In the genomic region with DNA sequence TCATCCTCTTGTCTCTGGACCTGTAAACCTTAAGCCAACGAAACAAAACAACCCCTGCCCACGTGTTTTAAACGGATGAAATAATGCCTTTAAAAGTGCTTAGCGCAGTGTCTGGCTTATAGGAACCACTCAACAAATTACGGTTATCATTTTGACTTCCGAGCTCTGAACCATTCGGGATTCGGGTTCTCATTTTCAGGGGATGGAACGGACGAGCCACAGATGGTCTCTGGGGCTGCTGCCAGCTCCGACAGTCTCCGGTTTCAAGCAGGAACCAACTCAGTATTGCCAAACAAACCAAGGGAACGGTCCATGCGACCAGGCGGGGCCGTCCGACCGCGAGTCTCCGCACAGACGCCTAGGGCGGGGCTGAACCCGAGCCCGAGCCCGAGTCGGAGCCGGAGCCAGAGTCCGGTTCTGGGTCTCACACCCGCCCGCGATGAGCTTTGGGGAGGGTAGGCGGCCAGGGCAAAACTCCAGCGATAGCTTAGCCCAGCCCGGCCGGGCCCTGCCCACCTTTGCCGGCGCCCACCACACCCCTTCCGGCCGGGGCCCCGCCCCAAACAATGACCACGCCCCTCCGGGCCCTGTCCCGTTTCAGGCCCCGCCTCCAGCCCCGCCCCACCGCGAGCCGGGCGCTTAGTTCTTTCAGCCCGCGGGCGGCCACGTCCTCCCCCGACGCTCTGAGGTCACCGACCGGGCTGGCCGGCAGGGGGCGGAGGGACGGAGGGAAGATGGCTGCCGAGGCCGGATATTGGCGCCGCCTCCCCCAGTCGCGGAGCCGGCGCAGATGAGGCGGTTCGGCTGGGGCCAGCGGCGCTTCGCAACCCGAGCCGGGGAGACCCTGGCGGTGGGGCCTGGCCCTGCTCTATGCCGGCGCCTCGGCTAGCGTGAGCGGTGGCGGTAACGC, we compare ENCODE assay signal across 8 mouse cellular contexts. TPM values are rescaled to one million over a fixed set of nuclear protein-coding genes. Genes with fewer than 3 reads are reported as not detected.
DNase-seq lines count a peak whose midpoint lies in the region; ATAC-seq lines count a peak whose summit lies in the region.

A gene (plus strand): TSS at position 657 of the 910 bp plus-strand sequence.

- peak within 1 kb of the TSS; percentile 56 for H3K4me2 ChIP-seq in hindbrain, embryonic 11.5 days (replicated peaks; ENCODE audit: low read depth, low read length)

- no peaks in the 10 kb centered on the region for H3K27me3 ChIP-seq in hindbrain, embryonic 11.5 days (ENCODE audit: control insufficient read depth, insufficient read depth, low read length)

- peak within 1 kb of the TSS; percentile 99 for H3K27ac ChIP-seq in hindbrain, embryonic 11.5 days (ENCODE audit: low read depth, low read length)

- peak; percentile 97 for DNase-seq in MN1 (ENCODE audit: low spot score)
- peak; percentile 97 for DNase-seq in cerebellum, adult 9-10 months
- peak; percentile 79 to 94 for DNase-seq in frontal cortex, adult 2 months (ENCODE audit: extremely low spot score in 1 of 2, low spot score in 1 of 2)
- peak; percentile 100 for DNase-seq in hindbrain, embryonic 11.5 days (ENCODE audit: low spot score)
- peak; percentile 93 to 96 for DNase-seq in layer of hippocampus, postnatal 14 days (ENCODE audit: low spot score in 2 of 2)
- DNase-seq in lung, postnatal 14 days, result peak; percentile 100
- peak; percentile 93 for DNase-seq in retina, adult 2 months (ENCODE audit: low read depth, low spot score)
- peak; percentile 98 to 99 for DNase-seq in thymus, postnatal 36 days

- H3K4me3 ChIP-seq in hindbrain, embryonic 11.5 days (ENCODE audit: low read depth, low read length), result peak within 1 kb of the TSS; percentile 95

- peak; percentile 95 for ATAC-seq in hindbrain, embryonic 11.5 days (ENCODE audit: low FRiP score)

- WGBS in hindbrain, embryonic 11.5 days, result under 1% methylated on average over 76 of the region's 83 CpGs

- H3K9ac ChIP-seq in hindbrain, embryonic 11.5 days (ENCODE audit: low read depth, low read length), result peak within 1 kb of the TSS; percentile 99

- H3K4me1 ChIP-seq in hindbrain, embryonic 11.5 days (replicated peaks; ENCODE audit: control insufficient read depth, insufficient read depth, low read length), result peaks cover 3% of the 10 kb centered on the region; the same call in 1 of the 2 replicates

- no peaks in the 10 kb centered on the region for H3K9me3 ChIP-seq in hindbrain, embryonic 11.5 days (ENCODE audit: control insufficient read depth, low read length)

- H3K36me3 ChIP-seq in hindbrain, embryonic 11.5 days (ENCODE audit: control insufficient read depth, insufficient read depth, low read length), result no peaks in the 10 kb centered on the region

RNA-seq across cellular contexts. Expression of the gene that starts here (rescaled TPM):
- 14.3 and 15.4 TPM in 2 replicates for polyA plus RNA-seq in frontal cortex, adult 2 months (2012; rRNA removed)
- polyA plus RNA-seq in hindbrain, embryonic 11.5 days (2014; fragmentation: Nextera tagmentation; extraction: Ambion mirVana), result 26.4 and 26.7 TPM in 2 replicates
- total RNA-seq in layer of hippocampus, postnatal 14 days (2021), result 10 to 100 TPM; 24.4 to 27.4 TPM

Comparison
In these comparisons a context has a peak if more than half of its experiments do, and no peak if none do; other contexts are left out.
1. Peak in every context shown above with its lines: DNase-seq, ATAC-seq, H3K4me3 ChIP-seq and H3K27ac ChIP-seq.